Mouse (Mus musculus) myocyte (in vitro differentiated cells): ENCODE results near the gene Fes.

Source experiments
- E2F4 ChIP-seq: IDR thresholded peaks from one replicate; pipeline ENCODE4 v1.6.1; 2011; ENCODE audit warnings: mild to moderate bottlenecking, control low read depth, moderate library complexity; ENCODE audit not compliant: insufficient read depth
- POLR2A ChIP-seq: IDR thresholded peaks from one replicate; pipeline ENCODE4 v1.6.1; 2011; ENCODE audit warnings: low read depth, mild to moderate bottlenecking, control low read depth, moderate library complexity; ENCODE audit not compliant: insufficient read length

GRCm38 (mm10) chr7:80377471-80377870 lies 10.3 kb downstream of the Fes start:
- no peak for TF ChIP-seq POLR2A
- no peak for TF ChIP-seq E2F4
